Mouse (Mus musculus) mouse trophoblast stem cell (cell line): ENCODE data around the gene Eif1ad.
"Not testable (repeated sequence)": the region's sequence is repeated elsewhere in the genome, so short reads cannot be mapped to it uniquely, and the experiment has no call there.

ENCODE experiments used
- in situ Hi-C, 2 experiments: fragments of 300-500 bp; cut with MseI, MboI; formaldehyde crosslinking; loops; 2 replicates in 1 of 2; 3 replicates in 1 of 2; pipeline ENCODE4 v1.15.1; 2025

Gene Eif1ad

DNA sequence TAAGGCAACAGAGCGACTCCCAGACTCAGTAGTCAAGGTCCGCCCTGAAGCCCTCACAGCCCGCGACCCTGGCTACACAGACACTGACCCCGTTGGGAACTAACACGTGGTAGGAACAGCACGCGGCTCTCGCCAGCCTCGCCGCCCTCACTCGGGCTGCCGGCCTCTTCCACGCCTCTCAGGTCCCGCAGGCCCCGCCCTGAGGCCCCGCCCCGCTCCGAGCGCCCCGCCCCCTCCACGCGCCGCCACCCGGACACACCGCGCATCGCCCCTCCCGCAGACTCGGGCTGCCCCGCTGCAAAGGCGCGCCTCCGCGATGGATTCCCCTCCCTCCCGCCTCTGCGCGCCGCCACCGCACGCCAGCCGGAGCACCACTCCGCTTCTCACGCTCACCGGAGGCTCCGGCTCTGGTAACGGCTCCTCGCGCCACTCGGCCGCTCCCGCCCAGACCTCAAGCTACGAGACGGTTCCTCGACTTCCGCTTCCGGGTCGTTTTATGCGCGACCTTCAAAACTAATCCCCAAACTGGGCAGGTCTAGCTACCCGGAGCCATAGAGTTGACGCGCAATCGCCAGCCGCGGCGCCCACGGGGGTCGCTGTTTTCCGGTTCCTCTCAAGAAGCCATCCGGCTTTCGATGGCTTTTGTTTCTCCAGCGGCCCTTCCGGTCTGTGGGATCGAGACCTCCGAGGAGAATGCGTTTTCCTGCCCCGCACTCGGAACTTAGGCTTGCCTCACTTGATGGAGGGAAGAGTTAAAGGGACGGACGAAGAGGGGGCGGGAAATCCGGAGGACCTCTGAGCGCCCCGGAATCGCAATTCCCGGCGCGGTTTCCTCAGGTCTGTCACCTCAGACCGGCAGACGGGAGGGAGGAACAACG, at the start of gene Eif1ad:
TSS of gene Eif1ad (plus strand) at position 567 of the 878 bp plus-strand sequence.
- in situ Hi-C loops = no loop called here

DNA sequence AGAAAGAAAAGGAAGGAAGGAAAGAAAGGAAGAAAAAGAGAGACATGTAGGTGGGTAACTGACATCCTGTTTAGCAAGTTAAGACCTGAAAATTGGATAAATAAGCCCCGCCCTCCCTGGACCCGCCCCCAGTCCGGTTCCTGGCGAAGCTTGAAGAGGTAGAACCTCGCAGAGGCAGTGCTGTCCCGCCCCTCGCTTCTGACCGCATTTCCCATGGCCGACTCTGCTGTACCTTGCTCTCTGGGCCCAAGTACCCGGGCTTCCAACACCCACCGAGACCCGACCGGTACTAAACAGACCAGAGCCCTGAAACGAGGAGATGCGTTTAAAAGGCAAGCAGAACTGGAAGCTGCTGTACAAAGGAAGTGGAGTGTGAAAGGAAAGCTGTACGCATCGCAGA, 42.7 kb upstream of the Eif1ad start:
- in situ Hi-C loops = no loop called here

DNA sequence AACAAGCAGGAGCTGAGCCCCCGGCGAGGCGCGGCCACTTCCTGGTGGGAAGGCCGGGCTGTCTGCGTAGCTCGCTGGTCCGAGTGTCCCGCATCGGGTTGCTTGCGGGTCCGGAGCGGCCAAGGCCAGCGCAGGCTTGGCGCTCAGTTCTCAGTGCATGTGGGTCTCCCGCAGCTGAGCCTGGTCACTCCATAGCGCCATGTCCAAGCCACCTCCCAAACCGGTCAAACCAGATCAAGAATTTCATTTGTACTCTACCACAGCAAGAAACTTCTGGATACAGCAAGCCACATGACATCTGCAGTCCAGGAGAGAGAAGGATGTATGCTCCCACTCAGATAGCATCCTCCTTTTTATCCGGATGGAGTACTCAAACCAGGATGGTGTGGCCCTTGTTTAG, 38.6 kb upstream of the Eif1ad start:
- in situ Hi-C loops = no loop called here

DNA sequence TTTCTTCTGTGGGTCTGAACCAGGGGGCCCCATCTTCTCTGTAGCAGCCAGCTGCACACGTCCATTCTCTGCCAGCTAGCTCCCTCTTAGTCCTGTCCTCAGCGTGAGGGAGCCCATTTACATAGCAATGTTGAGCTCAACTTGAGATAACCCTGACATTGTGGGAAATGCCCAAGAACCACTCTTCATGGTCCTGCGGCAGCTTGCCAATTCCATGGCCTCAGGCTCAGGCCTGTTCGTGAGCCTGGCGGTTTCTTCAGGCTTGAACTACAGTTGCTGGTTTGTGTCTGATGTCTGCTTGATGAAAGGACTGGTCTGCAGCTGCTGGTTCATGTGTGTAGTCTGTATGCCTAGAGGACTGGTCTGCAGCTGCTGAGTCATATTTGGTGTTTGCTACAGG, 31.8 kb upstream of the Eif1ad start:
- in situ Hi-C loops = no loop called here

DNA sequence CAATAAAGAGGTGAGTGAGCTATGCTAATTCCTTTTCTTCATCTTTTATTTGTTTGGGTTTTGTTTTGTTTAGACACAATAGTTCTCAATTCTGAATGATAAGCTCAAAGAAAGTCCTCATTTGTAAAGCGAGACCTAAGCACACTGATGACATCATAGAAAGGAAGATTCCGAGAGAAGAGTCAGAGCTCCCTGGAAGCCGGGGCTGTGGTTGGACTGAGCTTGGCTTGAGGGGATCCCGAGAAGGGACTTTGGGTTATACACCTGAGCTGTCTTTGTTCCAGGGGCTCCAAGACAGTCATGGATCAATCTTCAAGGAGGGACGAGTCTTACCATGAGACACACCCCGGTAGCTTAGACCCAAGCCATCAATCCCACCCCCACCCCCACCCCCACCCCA, 31.1 kb upstream of the Eif1ad start, which contains the start of gene Catsper1:
TSS of gene Catsper1 (plus strand) at position 301 of the 400 bp plus-strand sequence.
- in situ Hi-C loops = no loop called here

DNA sequence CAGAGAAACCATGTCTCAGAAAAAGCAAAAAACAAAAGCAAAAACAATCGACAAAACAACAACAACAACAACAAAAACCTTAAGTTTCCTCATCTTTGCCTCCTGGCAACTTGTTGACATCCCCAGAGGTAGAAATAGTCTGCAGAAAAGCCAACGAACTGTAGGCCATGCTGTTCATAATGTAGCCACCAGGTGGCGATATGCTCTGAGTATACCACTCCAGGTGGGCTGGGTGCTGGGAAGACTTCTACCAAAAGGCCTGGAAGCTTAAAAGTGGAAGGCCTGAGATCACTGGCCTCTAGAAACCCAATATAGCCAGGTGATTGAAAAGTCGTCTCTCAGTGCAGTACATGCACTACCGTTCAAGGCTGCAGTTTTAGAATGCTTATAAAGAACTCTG, 28.6 kb upstream of the Eif1ad start:
- in situ Hi-C loops = no loop called here

DNA sequence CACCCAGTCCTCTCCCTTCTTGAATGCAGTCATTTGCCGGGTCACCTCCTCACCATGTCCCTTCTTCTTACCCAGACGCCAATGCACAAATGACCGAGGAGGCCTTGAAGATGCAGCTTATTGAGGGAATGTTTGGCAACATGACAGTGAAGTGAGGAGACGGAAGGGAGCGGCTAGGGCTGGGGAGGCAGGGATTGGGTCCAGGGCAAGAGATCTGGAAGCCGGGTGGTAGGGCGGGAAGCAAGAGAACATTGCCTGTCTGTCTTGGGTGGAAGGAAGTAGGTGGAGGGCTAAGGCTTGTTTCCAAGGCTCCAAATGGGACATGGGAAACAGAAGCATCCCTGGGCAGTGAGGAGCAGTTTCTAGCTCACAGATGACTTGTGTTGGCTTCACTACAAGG, 25.2 kb upstream of the Eif1ad start:
- in situ Hi-C loops = loop anchor here in 1 of 2 experiments (5.0 kb wide), 1 partner anchor 39 kb away; no protein-coding TSS in a partner anchor

DNA sequence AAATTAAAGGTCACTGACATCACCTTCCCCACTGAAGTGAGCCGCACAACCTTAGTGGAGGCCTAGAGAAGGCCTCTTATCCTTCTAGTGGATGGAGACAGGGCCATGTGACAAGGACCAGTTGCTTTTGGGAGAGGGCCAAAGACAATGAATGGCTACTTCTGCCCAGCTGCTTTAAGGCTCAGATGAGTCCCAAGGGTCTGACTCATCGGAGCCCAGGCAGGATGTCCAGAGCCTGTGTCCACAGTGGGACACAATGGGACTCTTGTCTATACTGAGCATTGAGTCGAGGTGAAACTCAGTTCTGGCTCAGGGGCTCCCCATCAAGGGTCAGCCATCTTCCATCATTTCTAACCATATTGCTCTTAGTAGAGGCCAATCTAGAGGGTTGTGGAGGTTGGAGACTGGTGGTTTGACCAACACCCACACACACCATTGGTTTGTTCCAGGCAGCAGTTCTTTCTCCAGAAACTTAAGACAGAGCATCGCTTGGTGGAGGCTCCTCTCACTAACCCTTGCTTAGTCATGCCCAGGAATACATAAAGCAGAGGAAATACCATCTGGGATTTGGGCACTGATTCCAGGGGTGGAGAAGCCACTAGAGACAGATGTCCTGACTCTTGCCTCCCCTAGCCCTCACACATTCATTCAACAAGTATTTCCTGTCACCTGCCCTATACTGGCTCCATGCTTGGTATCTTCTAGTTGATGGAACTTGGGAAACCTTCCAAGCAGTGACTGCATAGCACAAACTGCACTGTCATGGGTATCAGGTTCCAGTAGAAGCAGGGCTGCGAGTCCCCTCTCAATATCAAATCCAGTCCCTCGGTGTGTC, 21.0 kb upstream of the Eif1ad start:
- in situ Hi-C loops = no loop called here

DNA sequence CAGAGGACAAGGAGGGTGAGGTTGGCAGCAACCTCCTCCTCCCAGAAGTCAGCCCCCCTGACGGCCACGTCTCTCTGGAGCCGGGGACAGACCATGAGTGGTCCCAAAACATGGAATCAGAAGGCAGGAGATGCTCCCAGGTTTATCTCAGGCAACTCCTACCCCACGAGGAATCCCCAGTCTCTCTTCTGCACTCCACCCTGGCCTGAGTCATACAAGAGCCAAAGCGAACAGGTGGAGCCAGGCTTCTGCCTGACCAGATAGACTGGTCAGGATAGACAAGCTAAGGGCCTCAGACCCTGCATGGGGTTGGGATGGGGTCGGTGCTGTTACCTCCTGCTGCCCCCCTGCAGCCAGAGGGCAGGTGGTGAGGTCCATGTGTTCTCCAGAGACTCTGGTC, 18.5 kb upstream of the Eif1ad start:
- in situ Hi-C loops = no loop called here

DNA sequence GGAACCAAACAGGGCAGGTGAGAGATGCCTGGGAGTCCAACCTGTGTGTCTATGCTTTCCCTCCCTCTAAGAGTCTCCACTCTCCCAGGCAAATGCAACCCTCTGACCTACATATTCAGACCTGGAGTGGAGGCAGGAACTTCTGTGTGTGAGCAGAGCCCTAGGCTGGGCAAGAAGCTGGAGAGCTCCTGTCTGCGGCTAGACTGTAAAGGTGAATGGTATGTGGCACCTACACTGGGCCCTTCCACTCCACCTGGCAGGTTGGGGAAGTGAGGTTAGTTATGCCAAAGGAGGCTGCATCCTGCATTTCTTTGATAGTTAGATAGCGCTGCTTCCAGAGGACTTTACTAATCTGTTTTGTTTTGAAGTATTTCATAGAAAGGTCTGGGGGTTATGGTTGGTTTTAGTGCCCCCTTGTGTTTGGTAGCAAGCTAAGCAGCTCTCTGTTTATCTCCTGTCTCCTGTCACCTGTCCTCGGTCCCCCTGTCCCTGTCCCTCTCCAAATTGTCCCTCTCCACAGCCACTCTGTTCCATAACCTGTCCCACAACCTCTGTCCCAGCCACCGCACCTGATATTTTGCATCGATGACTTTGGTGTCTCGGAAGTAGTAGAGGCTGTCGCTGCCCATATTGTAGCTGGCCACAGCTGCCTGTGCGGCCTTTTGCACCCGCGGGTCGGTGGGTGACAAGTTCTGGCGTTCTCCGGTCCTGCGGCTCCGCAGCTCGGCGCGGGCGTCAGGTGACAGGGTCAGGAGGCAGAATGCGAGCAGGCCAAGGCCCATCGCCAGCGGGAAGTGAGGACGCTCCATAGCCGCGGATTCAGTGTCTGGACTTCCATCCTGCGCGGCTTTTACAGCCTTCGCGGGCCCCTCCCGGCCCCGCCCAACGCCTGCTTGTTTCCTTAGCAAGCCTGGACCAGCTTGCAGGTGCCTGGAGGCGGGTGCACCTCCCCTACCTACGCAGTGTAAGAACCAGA, 17.7 kb upstream of the Eif1ad start:
- in situ Hi-C loops = no loop called here

DNA sequence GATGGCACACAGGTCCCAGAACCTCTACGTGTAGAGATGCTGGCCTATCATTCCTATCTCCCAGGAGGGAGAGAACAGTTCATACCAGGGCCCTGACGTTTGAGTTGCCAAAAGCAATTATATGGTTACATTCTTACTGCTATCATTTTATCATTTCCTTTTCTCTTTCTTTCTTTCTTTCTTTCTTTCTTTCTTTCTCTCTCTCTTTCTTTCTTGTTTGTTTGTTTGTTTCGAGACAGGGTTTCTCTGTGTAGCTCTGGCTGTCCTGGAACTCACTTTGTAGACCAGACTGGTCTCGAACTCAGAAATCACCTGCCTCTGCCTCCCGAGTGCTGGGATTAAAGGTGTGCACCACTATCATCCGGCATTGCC, 17.1 kb upstream of the Eif1ad start, which contains the start of gene Cst6:
TSS of gene Cst6 (minus strand) at position 73 of the 372 bp plus-strand sequence.
- in situ Hi-C loops = not testable (repeated sequence)

DNA sequence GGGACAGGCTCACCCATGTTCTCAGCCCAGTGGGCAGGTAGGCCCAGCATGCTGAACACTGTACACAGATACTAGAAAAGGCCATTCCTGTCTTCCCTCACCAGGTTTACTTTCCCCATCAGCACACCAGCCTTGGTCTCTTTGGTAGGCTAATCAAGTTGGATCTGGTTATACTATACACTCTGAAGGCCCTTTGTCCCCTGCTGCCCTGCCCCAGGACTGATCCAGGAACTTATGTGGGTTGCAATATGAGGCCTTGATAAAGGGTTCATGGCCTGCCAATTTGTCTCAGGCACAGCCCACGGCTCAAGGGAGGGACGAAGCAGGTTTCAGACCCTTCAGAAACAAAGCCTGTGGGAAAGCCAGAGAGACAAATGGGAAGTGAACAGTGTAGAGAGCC, 12.9 kb upstream of the Eif1ad start:
- in situ Hi-C loops = no loop called here

DNA sequence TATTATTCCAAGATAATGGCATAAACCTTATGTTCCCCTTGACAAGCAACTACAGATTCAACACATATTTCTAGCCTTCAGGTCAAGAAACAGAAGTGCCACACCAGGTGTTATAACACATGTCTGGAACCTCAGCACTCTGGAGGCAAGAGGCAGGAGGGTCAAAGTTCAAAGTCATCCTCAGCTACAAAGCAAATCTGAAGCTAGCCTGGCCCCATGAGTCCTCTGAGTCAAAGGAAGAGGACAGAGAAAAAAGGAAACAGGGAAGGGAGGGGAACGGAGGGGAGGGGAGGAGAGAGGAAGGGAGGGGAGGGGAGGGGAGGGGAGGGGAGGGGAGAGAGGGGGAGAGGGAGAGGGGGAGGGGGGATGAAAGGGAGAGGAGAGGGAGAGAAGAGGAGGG, 10.5 kb upstream of the Eif1ad start:
- in situ Hi-C loops = no loop called here

DNA sequence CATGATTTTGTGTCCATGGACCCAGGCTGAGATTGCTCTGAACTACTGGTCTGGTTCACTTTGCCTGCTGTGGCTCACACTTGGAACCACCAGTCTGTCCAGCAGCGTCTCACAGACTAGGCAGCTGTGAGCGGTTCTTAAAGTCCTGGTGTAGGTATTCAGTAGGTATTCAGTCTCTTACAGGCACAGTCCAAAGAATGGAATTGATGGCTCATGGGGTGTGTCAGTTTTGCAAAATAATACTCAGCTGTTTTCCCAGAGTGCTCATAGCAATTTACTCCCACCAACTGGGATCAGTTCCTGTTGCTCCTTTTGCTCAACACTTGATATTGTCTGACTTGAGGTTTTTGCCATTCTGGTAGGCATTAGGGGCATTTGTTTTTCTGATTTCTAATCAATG, 4.4 kb upstream of the Eif1ad start:
- in situ Hi-C loops = no loop called here

DNA sequence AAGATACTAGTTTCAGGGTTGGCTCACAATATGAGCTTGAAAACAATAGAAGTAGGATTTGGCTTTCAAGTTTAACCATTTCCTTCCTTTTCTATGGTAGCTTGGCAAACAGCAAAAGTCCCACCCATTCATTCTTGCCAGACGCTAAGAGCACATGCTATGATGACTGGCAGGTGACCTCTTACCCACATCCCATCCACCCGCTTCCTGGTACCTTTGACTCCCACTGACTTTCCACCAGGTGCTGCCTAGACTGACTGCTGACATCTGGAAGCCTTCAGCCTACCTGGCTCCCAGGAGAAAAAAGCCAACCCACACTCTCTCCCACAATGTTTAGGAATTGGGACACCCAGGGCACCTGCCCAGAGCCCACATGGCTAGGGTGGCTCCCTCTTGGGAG, 2.4 kb upstream of the Eif1ad start:
- in situ Hi-C loops = no loop called here

DNA sequence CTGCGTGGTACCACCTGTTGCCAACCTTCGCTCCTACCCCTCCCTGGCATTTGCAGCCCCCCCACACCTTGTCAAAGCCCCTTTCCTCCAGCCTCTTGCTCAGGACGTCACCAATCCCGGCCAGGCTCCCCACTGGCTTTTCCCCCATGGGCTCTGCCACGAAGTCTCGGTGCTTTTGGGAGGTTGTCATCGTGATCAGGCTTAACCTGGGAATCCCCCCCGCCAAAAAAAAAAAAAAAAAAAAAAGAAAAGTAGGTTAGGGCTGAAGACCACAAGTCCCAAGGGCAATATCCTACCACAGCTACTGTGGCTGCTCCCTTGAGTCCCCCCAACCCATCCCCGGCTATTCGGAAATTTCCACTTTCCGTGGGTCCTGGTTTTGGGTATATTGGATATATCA, 790 bp upstream of the Eif1ad start:
- in situ Hi-C loops = no loop called here

DNA sequence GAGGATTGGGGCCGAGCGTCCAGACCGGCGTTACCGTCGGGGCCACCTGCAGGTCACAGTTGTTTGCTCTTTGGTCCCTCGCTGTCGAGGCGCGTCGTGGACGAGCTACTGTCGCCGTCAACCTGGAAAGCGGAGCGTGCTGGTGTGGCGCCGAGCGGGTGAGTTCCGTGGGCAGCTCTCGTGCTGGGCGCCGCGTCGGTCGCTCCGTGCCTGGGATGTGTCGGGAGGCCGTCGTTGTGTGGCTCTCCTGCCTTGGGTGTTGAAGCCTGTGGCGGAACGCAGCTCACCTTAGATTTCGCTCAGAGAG, 465 bp downstream of the Eif1ad start, which contains the start of gene Banf1:
TSS of gene Banf1 (minus strand) at position 116 of the 307 bp plus-strand sequence.
- in situ Hi-C loops = no loop called here

DNA sequence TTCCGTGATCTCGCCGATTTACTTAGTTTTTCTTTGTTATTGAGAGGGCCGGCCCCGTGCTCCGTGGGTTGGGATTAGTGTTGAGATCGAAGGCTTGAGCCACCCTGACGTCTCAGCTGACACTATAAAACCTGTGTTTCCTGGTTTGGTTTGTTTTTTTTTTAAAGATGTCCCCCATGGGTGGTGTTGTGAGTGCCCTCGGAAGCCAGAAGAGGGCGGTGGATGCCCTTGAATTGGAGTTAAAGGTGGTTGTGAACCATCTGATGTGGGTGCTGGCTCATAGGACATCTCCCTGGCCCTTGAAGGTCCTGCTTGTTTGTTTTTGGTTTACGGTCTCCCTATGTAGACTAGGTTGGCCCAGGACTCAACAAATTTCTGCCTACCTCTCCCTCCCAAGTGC, 914 bp downstream of the Eif1ad start:
- in situ Hi-C loops = no loop called here

DNA sequence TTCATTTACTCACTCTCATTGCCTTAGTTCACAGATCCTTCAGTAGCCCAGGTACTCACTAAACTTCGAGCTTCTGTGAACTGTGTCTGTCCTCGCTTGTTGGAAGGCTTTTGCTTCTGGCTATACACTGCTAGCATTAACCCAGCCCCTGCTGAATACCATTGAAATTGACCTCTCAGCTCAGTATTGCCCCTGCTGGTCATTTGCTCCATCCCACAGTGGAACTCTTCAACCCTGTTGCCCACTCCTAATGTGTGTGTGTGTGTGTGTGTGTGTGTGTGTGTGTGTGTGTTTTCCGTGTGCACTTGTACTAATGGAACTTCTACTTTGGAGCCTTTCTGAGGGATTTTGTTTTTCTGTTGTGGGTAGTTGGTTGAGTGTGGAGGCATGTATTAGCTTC, 4.4 kb downstream of the Eif1ad start:
- in situ Hi-C loops = no loop called here

DNA sequence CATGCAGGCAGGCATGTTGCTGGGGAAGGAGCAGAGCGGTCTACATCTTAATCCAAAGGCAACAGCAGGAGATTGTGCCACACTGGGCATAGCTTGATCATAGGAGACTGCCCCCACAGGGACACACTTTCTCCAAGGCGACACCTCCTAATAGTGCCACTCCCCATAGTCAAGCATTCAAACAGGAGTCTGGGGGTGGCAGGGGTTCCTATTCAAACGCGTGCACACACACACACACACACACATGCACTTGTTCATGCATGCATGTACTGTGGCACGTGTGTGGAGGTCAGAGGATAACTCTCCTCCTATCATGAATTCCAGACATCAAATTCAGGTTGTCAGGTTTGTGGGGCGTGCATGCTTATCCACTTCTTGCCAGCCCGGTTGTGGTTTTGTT, 6.2 kb downstream of the Eif1ad start:
- in situ Hi-C loops = no loop called here

DNA sequence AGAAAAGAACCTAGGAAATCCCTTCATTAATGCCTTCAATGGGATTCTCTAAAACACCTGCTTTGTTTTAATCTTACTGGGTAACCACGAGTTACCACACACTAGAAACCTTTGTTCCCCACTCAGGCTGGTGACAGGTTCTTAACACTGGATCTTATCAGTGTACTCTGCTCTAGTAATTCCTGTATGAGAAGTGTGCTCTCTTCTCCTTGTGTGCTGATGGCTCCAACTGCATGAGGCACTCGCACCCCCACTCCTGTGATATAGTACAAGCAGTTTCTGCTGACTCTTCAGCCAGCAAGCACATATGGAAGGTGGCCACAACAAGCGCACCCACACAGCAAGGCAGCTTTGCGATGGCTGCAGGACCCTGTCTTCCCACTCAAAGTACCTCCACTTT, 7.6 kb downstream of the Eif1ad start:
- in situ Hi-C loops = no loop called here

DNA sequence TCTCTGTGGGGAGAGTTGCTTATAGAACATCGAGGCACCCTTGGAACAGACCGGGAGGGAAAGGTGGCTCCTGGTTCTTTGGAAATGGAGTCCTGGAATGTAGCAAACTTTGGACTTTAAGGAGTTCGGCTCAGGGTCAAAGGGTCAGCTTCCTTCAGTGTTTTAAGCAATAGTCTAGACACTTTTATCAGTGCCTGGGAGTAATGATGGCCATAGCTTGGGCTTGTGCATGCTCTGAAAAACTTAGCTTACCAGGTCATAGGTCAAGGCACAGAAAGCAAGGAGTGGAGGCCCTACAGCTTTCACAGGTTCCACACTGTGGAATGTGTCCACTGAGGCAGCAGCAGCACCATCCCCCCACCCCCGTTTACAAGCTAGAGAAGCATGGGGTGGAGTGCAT, 8.2 kb downstream of the Eif1ad start:
- in situ Hi-C loops = no loop called here
